Mouse (Mus musculus) heart, adult 18-20 months (tissue): ENCODE measurements around the gene Mapk1ip1. TPM values are rescaled to one million over a fixed set of nuclear protein-coding genes. Genes with fewer than 3 reads are reported as not detected.

Experiments
- DNase-seq, 2 experiments: peaks; one replicate each; pipeline ENCODE4 v3.0.0; 2021 to 2022; ENCODE audit warnings: mixed read lengths in 1 of 2
- total RNA-seq, 2 experiments: library from RNA; stranded (reverse); gene quantifications; 2 replicates each; pipeline ENCODE4 v1.2.3; 2021

Gene Mapk1ip1
- total RNA-seq, 2 experiments from 2014 or later, result 14.9 to 21.5 TPM

GRCm38 (mm10) chr7:138840594-138841021, 5.5 kb downstream of the Mapk1ip1 start:
- DNase-seq, result peak; percentile 74 to 90

GRCm38 (mm10) chr7:138835028-138835427, 11.0 kb downstream of the Mapk1ip1 start:
- no peak for DNase-seq

- peak; percentile 33 to 77 for DNase-seq
Observed at GRCm38 (mm10) chr7:138827812-138828211, 18.3 kb downstream of the Mapk1ip1 start.

GRCm38 (mm10) chr7:138824995-138825756, 20.9 kb downstream of the Mapk1ip1 start:
- no peak for DNase-seq

GRCm38 (mm10) chr7:138824423-138824822, 21.6 kb downstream of the Mapk1ip1 start:
- DNase-seq, result no peak

GRCm38 (mm10) chr7:138818314-138818713, 27.8 kb downstream of the Mapk1ip1 start:
- DNase-seq, result no peak

- DNase-seq, result no peak
Observed at GRCm38 (mm10) chr7:138813213-138813875, 32.7 kb downstream of the Mapk1ip1 start.

GRCm38 (mm10) chr7:138807146-138807545, 38.9 kb downstream of the Mapk1ip1 start:
- no peak for DNase-seq

- no peak for DNase-seq
Observed at GRCm38 (mm10) chr7:138803386-138803785, 42.7 kb downstream of the Mapk1ip1 start.

- no peak for DNase-seq
Observed at GRCm38 (mm10) chr7:138788109-138788508, 58.0 kb downstream of the Mapk1ip1 start.

Other genes with a start within 250 kb of the Mapk1ip1 start
- gene Ppp2r2d, start 194 bp downstream of the Mapk1ip1 start, total RNA-seq, result 10 to 100 TPM; 44.8 to 45.8 TPM
- 100 to 1,000 TPM; 243 to 325 TPM for gene Bnip3, start 63.2 kb upstream of the Mapk1ip1 start, total RNA-seq
- under 1 TPM in 1 of 2 experiments, not detected in 1; 0.31 TPM for gene Jakmip3, start 94.5 kb upstream of the Mapk1ip1 start, total RNA-seq
- 1 to 10 TPM; 4.2 to 4.3 TPM for gene Dpysl4, start 239.7 kb upstream of the Mapk1ip1 start, total RNA-seq